Mouse (Mus musculus) left cerebral cortex, postnatal 14 days (tissue): ENCODE measurements around the gene Scyl2. TPM values are rescaled to one million over a fixed set of nuclear protein-coding genes. Genes with fewer than 3 reads are reported as not detected.
"Not testable (repeated sequence)": the region's sequence is repeated elsewhere in the genome, so short reads cannot be mapped to it uniquely, and the experiment has no call there.

Experiments used
- DNase-seq, 2 experiments: peaks; one replicate each; pipeline ENCODE4 v3.0.0; 2021 to 2022; ENCODE audit warnings: low spot score in 2 of 2, mixed read lengths in 1 of 2
- intact Hi-C: fragments of 180-260 bp; cut with DNase I; formaldehyde crosslinking; loops from one replicate; pipeline ENCODE4 v1.15.1; 2025
- long read RNA-seq, 2 experiments: library from polyadenylated mRNA; stranded (forward); transcript quantifications; one replicate each; pipeline ENCODE4 v2.0.0; 2021
- total RNA-seq, 2 experiments: library from RNA; stranded (reverse); gene quantifications; 2 replicates each; pipeline ENCODE4 v1.2.3; 2021

The Scyl2 gene
- 10 to 100 TPM; 33.0 to 33.5 TPM for total RNA-seq
- long read RNA-seq, experiment 1, partial matches to known transcripts = 1 of 6 reads
- long read RNA-seq, experiment 1, other reads (novel, unspliced or antisense) = 5 of 6 reads
- long read RNA-seq, experiment 2, partial matches to known transcripts = 0 of 3 reads
- long read RNA-seq, experiment 2, other reads (novel, unspliced or antisense) = 2 of 3 reads

GRCm38 (mm10) chr10:89686139-89686808, at the start of gene Scyl2:
Scyl2 (minus strand) TSS chr10:89686285.
- DNase-seq = peak; percentile 94
- intact Hi-C loops = no loop called here

- intact Hi-C loops = no loop called here
- DNase-seq = peak; percentile 94 to 96
These were observed 46.1 kb upstream of the Scyl2 start, which contains the start of gene Actr6 for GRCm38 (mm10) chr10:89732001-89732794. Actr6 (minus strand) TSS chr10:89732295.

- intact Hi-C loops = no loop called here
- no peak for DNase-seq
These were observed 45.3 kb upstream of the Scyl2 start for GRCm38 (mm10) chr10:89731341-89731740.

GRCm38 (mm10) chr10:89730386-89730785, 44.3 kb upstream of the Scyl2 start:
- intact Hi-C loops = no loop called here
- DNase-seq = no peak

GRCm38 (mm10) chr10:89722247-89723195, 36.4 kb upstream of the Scyl2 start:
- no peak for DNase-seq
- intact Hi-C loops = no loop called here

GRCm38 (mm10) chr10:89720796-89721195, 34.7 kb upstream of the Scyl2 start:
- intact Hi-C loops = no loop called here
- DNase-seq = no peak

GRCm38 (mm10) chr10:89720252-89720651, 34.2 kb upstream of the Scyl2 start:
- intact Hi-C loops = no loop called here

GRCm38 (mm10) chr10:89714910-89715309, 28.8 kb upstream of the Scyl2 start:
- intact Hi-C loops = no loop called here

More at GRCm38 (mm10) chr10:89720252-89720651, 34.2 kb upstream of the Scyl2 start:
- DNase-seq = no peak

GRCm38 (mm10) chr10:89708720-89709119, 22.6 kb upstream of the Scyl2 start:
- intact Hi-C loops = no loop called here

More at GRCm38 (mm10) chr10:89714910-89715309, 28.8 kb upstream of the Scyl2 start:
- DNase-seq = no peak

GRCm38 (mm10) chr10:89707397-89707796, 21.3 kb upstream of the Scyl2 start:
- no peak for DNase-seq
- intact Hi-C loops = no loop called here

More at GRCm38 (mm10) chr10:89708720-89709119, 22.6 kb upstream of the Scyl2 start:
- DNase-seq = no peak

GRCm38 (mm10) chr10:89703042-89703441, 17.0 kb upstream of the Scyl2 start:
- no peak for DNase-seq
- intact Hi-C loops = no loop called here

GRCm38 (mm10) chr10:89697956-89698355, 11.9 kb upstream of the Scyl2 start:
- no peak for DNase-seq
- intact Hi-C loops = no loop called here

GRCm38 (mm10) chr10:89696270-89696669, 10.2 kb upstream of the Scyl2 start:
- DNase-seq, intact Hi-C loops: not testable (repeated sequence)

- intact Hi-C loops = no loop called here
These were observed 9.3 kb upstream of the Scyl2 start for GRCm38 (mm10) chr10:89695194-89695911.

GRCm38 (mm10) chr10:89690021-89690420, 3.9 kb upstream of the Scyl2 start:
- intact Hi-C loops = no loop called here
- no peak for DNase-seq

More at GRCm38 (mm10) chr10:89695194-89695911, 9.3 kb upstream of the Scyl2 start:
- no peak for DNase-seq

- intact Hi-C loops = no loop called here
- DNase-seq = no peak
These were observed 1.4 kb upstream of the Scyl2 start for GRCm38 (mm10) chr10:89687455-89687854.

GRCm38 (mm10) chr10:89685391-89686138, 520 bp downstream of the Scyl2 start:
- no peak for DNase-seq
- intact Hi-C loops = no loop called here

- intact Hi-C loops = no loop called here
- no peak for DNase-seq
These were observed 3.1 kb downstream of the Scyl2 start for GRCm38 (mm10) chr10:89682961-89683360.
